Mouse (Mus musculus) small intestine, adult 2 months (tissue): ENCODE measurements around the gene Odf3l1.

Experiments used
- CTCF ChIP-seq: fragments of 200-500 bp; IDR thresholded peaks from 2 replicates; pipeline ENCODE4 v1.5.1; 2012; ENCODE audit warnings: low read depth, mild to moderate bottlenecking, control low read depth, inconsistent platforms, low read length, moderate library complexity, mixed read lengths; ENCODE audit not compliant: insufficient replicate concordance, insufficient read length; ENCODE audit errors: extremely low read depth
- POLR2A ChIP-seq: fragments of 200-500 bp; IDR thresholded peaks from 2 replicates; pipeline ENCODE4 v1.6.1; 2012; ENCODE audit warnings: low read depth, mild to moderate bottlenecking, control low read depth, inconsistent platforms, low read length, moderate library complexity

GRCm38 (mm10) chr9:56841864-56842263 is 22.6 kb downstream of the Odf3l1 start:
- TF ChIP-seq CTCF (no peak), POLR2A (no peak)
